Mouse (Mus musculus) cerebellum, postnatal 10 days (tissue): ENCODE measurements around the gene Stk10.

Experiments used
- DNase-seq, 2 experiments: peaks; one replicate each; pipeline ENCODE4 v3.0.0; 2021; ENCODE audit warnings: mixed read lengths in 2 of 2

The Stk10 gene

DNA sequence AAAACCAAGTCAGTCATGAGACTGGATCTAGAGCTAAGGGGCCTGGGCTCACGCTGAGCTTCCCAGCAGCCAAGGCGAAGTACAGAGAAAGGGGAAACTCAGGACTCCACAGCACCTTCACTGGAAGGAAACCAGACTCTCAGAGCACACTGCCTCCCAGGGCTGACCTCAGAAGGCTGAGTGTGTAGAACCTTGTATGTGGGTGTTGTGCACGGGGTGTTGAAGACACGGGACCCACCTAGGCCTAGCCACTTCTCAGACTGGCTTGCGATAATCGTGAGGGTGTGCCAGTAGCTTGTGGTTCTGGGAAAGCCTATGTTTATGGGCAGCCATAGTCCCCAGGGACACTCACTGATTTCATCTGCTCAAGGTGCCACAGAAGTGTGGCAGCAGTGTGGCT, 38.0 kb downstream of the Stk10 start:
- DNase-seq = no peak

DNA sequence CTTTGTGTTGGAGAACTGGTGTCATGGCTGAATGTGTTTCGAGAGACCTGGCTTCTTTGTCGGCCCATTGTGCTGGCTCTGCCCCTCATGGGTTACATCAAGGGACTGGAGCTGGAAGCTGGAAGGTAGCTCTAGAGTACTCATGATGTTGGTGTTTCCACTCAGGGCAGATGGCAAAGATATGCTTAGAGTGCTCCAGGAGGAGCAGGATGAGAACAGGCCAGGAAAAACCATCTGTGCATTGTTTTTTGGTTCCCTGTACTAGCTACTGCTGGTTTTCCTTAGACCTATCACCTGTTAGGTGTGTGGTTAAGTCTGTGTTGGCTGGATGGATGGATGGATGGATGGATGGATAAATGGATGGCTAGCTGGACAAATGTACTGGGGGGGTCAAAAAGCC, 40.6 kb downstream of the Stk10 start:
- DNase-seq = no peak

DNA sequence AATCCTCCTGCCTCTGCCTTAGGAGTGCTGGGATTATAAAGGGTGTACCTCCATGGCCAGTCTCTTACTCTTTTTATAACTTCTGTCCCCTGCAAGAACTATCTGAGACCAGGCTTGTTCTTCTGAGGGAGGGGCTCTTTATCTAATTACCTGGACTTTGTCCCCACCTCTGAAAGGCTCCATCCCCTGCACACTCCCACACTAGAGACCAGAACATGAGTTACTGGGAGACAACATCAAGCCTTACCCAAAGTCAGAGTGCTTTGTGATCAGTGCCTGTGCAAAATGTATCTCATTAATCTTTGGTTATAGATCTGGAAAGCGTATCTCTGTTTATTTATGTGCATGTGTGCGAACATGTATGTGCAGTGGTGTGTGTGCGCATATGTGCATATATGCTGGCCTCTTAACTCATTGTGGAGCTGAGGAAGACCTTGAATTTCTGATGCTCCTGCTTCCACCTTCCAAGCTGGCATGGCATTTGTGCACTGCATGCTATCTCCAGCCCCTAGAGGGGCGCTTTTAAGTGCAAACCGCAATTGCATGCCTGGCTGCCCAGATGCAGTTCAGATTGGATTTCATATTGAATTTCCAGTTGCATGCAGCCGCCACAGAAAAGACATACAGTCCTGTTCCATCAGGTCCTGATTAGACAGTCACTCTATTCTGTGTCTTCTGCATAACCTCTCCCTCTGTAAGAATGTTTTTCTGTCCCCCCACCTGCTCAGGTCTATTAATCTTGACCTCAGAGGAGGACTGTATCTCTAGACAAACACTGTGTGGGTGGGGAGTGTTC, 43.1 kb downstream of the Stk10 start:
- DNase-seq = no peak

DNA sequence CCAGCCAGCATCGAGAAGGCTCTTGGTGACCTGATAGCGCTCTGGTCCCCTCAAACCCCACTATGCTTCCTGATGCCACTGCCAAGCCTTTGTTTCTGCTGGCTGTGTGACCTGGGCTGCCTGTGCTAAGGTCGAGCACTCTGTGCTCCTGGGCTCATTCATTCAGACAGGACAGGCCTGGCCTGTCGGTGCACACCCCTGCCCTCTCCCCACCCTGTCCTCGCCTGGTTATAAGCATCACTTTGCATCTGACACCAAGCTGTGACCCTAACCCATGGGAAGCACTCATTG, 43.6 kb downstream of the Stk10 start:
- DNase-seq = no peak

DNA sequence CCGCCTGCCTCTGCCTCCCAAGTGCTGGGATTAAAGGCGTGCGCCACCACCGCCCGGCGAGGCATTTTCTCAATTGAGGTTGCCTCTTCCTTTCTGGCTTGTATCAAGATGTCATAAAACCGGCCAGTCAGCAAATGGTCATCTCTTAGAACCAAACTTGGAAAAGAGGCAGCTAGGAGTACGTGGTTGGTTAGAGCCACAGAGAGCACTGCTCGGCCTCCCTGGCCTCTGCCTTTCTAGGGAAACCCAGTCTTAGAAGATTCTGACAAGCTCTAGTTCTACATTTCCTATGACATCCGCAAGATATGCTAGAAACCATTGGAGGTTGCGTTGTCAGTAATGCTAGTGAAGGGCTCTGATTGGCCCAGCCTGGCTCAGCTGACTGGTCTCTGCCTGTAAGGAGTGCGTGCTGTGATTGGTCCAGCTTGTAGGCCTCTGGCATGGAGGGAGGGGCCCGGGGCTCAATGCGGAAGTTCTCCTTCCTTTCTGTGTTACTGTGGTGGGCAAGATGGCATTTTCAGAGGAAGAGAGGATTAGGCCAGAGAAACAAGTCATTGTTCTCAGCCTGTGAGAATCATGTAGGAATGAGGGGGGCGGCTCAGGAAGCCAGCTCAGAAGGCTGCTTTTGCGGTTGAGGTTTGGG, 47.3 kb downstream of the Stk10 start:
- peak in 1 of 2 experiments; percentile 45 for DNase-seq

DNA sequence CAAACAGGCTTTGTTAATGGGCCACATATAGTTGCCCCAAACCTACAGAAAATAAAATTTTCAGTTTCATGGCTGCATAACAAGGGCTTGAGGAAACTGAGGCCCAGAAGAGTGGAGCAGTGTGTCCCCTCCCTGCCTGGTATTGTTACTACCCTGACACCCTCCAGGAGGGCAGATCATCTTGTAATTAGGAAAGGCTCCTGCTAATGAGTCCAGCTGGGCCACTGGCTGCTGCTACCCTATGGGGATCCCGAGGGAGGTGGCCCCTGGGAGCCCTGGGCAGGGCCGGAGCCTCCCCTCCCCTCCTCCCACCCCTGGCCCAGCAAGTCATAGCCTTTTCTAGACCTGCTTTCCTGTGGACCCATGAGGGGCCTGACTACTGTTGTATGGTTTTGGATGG, 47.9 kb downstream of the Stk10 start:
- DNase-seq = no peak

DNA sequence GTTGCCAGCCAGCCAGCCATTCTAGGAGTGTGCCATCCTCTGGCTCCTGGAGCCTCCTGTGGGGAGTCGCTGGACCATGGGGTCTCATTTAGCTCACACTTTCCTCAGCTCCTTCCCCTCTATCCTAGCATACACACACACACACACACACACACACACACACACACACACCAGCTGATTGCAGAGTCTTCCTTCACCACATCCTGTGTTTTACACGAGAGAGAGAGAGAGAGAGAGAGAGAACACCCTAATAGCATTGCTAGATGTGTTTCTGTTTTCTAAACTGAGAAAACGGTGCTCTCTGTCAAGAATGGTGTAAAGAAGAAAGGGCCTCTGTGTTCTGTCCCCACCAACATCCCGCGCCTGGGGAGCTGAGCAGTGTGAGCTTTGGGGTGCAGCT, 49.7 kb downstream of the Stk10 start:
- DNase-seq = no peak

DNA sequence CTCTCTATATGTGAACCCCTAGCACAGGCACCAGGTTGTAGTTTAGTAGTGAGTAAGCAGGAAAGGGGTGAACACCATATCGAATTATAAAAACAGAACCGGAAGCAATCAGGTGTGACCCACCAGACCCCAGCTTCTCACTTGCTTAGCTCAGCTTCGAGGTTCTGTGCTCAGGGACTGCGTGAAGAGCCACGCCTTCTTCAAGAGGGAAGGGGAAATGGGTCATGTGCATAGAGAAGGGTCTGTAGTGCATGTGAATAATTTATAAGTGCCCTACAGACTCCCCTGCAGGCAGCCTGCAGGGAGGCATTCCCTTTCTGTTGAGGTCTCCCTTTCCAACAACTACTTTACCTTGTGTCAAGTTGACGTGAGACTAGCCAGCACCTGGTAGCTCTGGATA, 52.9 kb downstream of the Stk10 start:
- no peak for DNase-seq

DNA sequence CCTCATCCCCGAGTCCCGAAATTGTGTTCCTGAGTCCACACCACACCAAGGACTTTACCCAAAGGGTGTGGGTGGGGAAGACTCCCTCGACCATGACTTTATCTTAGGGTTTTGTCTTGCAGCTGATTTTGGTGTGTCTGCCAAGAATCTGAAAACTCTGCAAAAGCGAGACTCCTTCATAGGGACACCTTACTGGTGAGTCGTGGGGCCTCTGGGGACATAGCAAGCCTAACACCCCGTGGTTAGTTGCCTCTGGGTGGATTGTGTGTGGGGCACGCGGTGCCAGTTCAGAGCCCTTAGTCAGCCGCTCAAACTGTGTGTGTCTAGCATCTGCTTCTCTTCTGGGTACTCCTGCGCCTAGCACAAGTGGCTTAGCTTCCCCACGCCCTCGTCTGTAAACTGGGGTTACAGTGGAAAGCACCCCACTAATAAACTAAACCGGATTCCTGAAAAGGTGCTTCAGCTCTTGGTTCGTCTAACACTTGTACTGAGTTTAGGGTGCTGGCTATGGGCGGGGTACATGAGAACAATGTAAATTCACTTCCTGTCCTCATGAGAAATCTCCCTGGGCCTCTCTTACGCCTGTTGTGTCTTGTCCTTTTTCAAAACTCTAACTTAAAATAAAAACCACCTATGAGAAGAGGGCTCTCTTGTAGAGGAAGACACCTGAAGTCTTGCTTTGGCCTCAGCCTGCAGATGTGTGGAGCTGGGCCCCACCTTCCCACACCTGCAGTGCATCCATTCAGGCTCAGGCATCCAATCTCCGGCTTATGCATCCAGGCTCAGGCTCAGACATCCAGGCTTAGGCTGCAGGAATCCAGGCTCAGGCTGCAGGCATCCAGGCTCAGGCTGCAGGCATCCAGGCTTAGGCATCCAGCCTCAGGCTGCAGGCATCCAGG, 54.3 kb downstream of the Stk10 start:
- no peak for DNase-seq

DNA sequence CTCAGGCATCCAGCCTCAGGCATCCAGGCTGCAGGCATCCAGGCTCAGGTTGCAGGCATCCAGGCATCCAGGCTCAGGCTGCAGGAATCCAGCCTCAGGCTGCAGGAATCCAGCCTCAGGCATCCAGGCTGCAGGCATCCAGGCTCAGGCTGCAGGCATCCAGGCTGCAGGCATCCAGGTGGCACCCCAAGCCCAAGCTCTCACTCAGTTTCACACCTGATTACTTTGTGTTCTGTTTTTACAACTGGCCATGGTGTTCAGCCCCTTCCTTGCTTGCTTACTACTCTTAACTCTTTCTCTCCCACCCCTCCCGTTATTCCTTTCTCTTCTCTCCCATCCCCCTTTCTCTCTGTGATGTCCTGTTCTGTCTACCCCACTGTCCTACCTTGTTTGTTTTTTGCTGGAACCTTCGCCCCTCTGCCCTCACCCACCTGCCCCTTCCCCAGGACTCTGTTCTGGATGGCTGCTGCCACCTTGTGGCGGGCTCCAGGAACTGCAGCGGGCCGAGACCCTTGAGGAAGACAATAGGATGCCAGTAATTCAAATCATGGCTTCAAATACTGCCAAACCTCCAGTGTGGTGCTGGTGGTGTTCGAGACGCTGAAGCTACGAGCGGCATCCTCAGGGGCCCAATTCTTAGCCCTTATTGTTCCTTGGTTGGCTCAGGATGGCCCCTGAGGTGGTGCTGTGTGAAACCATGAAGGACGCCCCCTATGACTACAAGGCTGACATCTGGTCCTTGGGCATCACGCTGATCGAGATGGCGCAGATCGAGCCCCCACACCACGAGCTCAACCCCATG, 55.2 kb downstream of the Stk10 start:
- peak; percentile 94 to 95 for DNase-seq

DNA sequence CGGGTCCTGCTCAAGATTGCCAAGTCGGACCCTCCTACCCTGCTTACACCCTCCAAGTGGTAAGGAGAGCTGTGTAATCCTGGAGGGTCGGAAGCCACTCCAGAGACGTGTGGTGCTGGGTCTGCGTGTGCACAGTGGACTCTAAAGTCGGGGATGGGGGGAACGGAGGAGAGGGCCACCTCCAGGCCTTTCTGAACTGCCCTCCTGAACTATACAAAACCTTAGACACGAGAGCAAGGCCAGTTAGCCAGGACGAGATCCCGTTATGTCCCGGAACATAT, 55.7 kb downstream of the Stk10 start:
- DNase-seq = no peak

DNA sequence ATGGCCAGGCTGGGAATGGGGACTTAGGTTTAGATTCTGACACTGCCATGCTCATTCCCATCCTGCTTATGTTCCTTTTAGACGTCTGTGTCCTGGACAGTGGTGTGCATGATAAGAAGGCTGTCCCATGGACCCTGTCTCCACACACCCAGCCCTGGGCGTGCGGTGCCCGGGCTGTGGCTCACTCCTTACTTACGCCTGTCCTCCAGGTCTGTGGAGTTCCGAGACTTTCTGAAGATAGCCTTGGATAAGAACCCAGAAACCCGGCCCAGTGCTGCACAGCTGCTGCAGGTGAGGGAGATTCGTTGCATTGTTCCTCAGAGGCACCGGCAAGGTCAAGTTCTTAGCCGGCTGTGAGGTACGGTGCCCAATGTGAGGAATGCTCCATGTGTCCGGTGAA, 56.1 kb downstream of the Stk10 start:
- DNase-seq = no peak

DNA sequence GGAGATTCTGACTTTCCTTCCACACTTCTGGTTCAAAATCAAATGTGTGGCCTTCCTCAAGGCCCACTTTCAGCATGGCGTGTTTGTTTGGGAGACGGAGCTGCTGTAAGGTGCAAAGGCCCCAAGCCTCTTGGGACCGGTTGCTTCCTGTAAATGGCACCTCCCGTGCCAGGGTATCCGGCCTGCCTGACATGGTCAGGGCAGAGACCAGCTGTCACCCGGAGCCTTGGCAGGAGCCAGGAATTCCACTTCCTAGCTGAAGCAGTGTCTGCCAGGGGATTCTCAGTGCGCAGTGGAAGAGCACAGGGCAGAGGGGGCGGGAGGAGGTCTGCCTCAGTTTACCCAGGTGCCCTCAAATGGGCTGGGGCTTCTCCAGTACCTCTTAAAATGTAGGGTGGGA, 56.7 kb downstream of the Stk10 start:
- DNase-seq = peak; percentile 82 to 87

DNA sequence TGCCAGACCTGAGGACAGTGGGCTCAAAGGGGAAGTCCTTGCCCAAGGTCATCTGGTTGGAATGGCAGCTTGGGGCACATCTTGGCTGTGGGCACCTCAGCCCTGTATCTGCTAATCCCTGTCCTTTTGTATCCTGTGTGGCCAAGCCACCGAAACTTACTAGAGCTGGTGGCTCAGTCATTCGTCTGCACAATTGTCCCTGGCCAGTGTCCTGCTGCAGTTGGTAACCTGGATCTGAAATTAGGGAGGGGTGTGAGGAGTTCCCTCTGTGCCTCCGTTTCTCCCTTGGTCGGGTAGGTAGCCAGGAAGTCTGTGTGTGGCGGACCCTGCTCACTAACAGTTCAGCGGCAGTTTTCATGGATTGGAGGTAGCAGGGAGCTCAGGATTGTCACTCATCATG, 57.1 kb downstream of the Stk10 start:
- DNase-seq = no peak

DNA sequence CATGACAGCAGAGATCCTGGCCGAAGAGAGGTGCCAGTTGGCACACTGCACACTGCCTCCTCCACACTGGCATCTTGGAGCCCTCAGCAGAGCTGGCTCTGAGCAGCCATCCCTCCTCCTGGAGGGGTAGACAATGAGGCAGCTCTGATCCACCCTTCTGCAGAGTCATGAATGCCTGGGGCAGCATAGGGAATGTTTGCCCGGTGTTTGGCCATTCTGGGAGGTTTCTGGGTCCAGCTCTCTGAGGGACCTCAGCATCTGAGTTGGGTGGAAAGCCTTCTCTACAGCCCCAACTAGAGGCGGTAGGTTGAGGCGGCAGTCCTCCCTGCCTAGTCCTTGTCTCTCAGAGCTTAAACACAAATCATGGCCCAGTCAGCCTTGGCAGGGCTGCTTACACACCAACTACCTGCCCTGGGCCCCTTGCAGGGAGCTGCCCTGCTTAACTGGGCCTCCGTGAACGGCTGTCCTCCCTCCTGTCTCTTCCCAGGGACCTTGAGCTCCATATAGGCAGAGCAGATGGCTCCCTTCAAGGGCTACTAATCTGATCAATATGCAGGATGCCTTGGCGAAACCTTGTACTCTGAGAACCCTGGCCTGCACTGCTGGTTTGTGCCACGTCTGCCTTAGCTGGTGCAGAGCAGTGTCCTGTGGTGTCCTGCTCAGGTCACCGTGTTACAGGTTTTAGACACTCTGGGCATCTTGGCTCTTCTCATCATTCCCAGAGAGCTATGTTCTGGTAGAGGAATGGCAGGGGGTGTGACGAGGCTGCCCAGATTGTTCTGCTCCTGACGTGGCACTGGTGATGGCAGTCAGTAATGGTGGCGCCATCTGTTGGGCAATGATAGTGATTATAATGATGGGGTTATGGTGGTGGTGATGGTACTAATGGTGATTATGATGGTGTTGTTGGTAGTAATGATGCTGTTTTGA, 59.1 kb downstream of the Stk10 start:
- peak; percentile 88 to 93 for DNase-seq

DNA sequence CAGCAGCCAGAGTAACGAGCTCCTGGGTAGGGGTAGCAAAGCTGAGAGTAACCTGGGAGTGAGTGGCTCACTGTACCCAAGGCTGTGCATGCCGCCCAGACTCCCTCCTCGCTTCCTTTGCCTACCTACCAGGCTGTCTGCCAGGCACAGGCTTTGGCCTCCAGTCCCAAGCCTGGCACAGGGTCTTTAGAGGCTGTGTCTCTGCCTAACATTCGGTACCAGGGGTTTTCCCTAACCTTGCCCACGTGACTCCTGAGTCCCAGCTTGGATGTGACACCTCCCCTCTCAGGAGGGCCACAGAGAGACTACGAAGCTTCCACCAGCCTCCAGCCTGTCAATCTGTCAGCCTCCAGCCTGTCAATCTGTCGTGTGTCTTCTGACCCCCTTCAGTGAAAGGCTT, 60.0 kb downstream of the Stk10 start:
- peak; percentile 47 to 63 for DNase-seq

DNA sequence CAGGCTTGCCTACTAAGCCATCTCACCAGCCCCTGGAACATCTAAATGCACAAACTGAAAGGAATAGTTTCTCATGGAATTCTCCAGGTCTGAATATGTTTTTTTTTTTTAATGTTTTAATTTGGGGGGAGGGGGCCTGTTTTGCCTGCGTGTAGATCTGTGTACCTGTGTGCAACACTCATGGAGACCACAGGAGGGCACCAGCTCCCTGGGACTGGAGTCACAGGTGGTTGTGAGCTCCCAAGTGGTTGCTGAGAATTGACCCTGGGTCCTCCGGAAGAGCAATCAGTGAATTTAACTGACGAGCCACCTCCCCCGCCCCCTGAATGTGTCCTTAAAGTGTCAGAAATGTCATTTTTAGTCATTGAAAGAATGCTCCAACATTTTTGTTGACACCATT, 61.0 kb downstream of the Stk10 start:
- DNase-seq = no peak

DNA sequence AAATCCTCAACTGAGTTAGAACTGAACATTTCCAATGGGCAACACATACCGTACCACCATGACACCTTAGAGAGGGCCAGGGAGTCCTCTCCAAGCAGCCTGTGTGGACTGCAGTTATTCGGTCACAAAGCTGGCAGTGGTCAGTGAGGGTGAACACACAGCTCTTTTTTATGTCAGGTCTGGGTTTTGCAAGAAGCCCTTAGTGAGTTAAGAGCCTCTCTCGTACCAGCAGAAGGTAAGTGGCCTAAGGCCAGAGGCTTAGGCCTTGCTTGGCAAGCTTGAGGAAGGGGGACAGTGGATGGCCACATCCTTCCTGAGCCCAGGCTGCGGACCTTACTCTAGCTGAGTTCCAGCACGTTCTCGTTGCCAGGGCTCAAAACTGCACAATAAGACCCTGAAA, 67.3 kb downstream of the Stk10 start:
- DNase-seq = no peak

DNA sequence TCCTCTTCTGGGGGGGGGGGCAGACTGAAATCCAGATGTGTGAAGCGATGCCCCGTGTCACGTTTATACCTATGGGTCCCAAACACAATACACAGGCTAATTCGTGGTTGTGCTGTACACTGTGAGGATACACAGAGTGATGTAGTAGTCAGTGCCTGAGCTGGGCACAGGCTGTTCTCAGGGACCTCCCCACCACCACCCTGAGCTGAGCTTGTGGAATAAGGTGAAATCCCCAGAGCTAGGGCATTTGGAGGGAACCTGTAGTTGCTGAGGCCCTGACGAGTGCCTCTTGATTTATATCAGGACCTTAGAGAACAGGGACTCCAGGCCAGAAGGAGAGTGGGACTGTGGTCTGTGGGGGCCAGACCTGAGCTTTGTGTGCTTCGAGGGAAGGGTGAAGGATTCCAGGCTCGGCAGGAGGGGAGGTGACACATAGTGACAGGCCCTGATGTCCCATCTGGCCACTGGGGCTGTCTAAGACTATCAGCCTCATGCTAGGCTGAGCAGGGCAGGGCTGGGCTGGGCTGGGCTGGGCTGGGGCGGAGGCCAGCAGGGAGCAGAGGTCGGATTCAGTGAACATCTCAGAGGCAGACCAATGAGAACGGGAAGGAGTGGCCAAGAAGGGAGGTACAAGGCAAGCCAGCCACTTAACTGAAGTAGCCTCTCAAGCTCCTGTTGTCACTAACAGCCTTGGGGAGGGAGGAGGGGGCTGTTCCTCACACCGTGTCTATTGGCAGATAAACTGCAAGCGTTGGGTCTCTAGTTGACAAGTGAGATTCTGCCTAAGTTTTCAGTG, 68.6 kb downstream of the Stk10 start:
- peak; percentile 49 to 50 for DNase-seq

DNA sequence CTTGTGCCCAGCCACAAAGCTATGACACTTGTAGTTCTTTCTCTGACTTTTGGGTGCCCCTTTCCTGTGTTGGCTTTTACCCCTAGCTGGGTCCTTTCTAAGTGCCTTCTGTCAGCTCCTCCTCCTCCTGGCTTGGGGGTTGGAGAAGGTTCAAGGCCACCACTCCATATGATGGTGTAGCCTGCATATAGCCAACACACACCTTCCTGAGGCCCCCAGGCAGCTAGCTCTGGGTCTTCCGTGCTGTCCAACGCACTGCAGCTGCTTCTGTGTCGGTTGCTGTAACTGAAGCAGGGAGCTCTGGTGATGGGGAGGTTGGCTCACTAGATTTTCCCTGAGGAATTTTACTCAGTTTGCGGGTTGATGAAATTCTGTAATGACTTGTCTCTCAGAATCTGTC, 71.6 kb downstream of the Stk10 start:
- DNase-seq = no peak
